Mouse (Mus musculus) erythroblast, embryonic 14.5 days (primary cell): ENCODE results near the gene Wnt6. TPM values are rescaled to one million over a fixed set of nuclear protein-coding genes. Genes with fewer than 3 reads are reported as not detected.

Experiments
- H3K27me3 ChIP-seq: 2 replicates; pipeline ENCODE4 v1.6.1; 2012; ENCODE audit warnings: inconsistent platforms; ENCODE audit not compliant: control insufficient read depth
- H3K36me3 ChIP-seq: 2 replicates; pipeline ENCODE4 v1.6.1; 2012; ENCODE audit warnings: mild to moderate bottlenecking, inconsistent platforms; ENCODE audit not compliant: control insufficient read depth
- H3K4me1 ChIP-seq: 2 replicates; pipeline ENCODE4 v1.6.1; 2012; ENCODE audit warnings: inconsistent platforms; ENCODE audit not compliant: control insufficient read depth
- H3K4me3 ChIP-seq: replicated peaks from 2 replicates; pipeline ENCODE3; 2012; ENCODE audit warnings: moderate library complexity, mild to moderate bottlenecking, inconsistent platforms
- H3K9me3 ChIP-seq: 2 replicates; pipeline ENCODE4 v1.6.1; 2012; ENCODE audit warnings: low read length, inconsistent platforms, mixed read lengths; ENCODE audit not compliant: control insufficient read depth
- GATA1 ChIP-seq: IDR thresholded peaks from 2 replicates; pipeline ENCODE4 v1.6.1; 2012; ENCODE audit warnings: low read length, inconsistent platforms, mixed read lengths
- TAL1 ChIP-seq: IDR thresholded peaks from 3 replicates; pipeline ENCODE4 v1.6.1; 2012; ENCODE audit warnings: low read length, inconsistent platforms, mixed read lengths
- polyA plus RNA-seq: library from polyadenylated mRNA; stranded (reverse); fragments of >175 nt; gene quantifications from 2 replicates; pipeline ENCODE4 v1.2.3, GENCODE M21; 2012

Gene Wnt6
- polyA plus RNA-seq, 1 experiment = not detected

GRCm38 (mm10) chr1:74749301-74749700 lies 22.4 kb upstream of the Wnt6 start:
- H3K36me3 ChIP-seq = no peaks in the 10 kb centered on the region
- peaks cover 10% of the 10 kb centered on the region for H3K27me3 ChIP-seq
- no peaks in the 10 kb centered on the region for H3K4me1 ChIP-seq
- TF ChIP-seq GATA1 = no peak
- no peak for TF ChIP-seq TAL1
- no peaks in the 10 kb centered on the region for H3K9me3 ChIP-seq
- no peak overlapping the region for H3K4me3 ChIP-seq

- H3K9me3 ChIP-seq = no peaks in the 10 kb centered on the region
- TF ChIP-seq GATA1 (no peak), TAL1 (no peak)
- H3K36me3 ChIP-seq = no peaks in the 10 kb centered on the region
- no peak overlapping the region for H3K4me3 ChIP-seq
- H3K27me3 ChIP-seq = peaks cover 10% of the 10 kb centered on the region
- no peaks in the 10 kb centered on the region for H3K4me1 ChIP-seq
Measured at GRCm38 (mm10) chr1:74750683-74751082, 21.0 kb upstream of the Wnt6 start.

- no peak overlapping the region for H3K4me3 ChIP-seq
- peaks cover 10% of the 10 kb centered on the region for H3K27me3 ChIP-seq
- no peaks in the 10 kb centered on the region for H3K36me3 ChIP-seq
- TF ChIP-seq GATA1 (no peak), TAL1 (no peak)
- no peaks in the 10 kb centered on the region for H3K4me1 ChIP-seq
- no peaks in the 10 kb centered on the region for H3K9me3 ChIP-seq
Measured at GRCm38 (mm10) chr1:74752150-74752549, 19.5 kb upstream of the Wnt6 start.

GRCm38 (mm10) chr1:74752833-74753232 lies 18.9 kb upstream of the Wnt6 start:
- Histone ChIP-seq H3K9me3 (no peaks in the 10 kb centered on the region), H3K4me1 (no peaks in the 10 kb centered on the region), H3K27me3 (peaks cover 10% of the 10 kb centered on the region), H3K4me3 (no peak overlapping the region), H3K36me3 (no peaks in the 10 kb centered on the region)
- TF ChIP-seq TAL1 = no peak
- TF ChIP-seq GATA1 = no peak

- H3K4me1 ChIP-seq = no peaks in the 10 kb centered on the region
- H3K27me3 ChIP-seq = peaks cover 9% of the 10 kb centered on the region
- TF ChIP-seq TAL1 = no peak
- no peak for TF ChIP-seq GATA1
- H3K36me3 ChIP-seq = no peaks in the 10 kb centered on the region
- no peaks in the 10 kb centered on the region for H3K9me3 ChIP-seq
- H3K4me3 ChIP-seq = no peak overlapping the region
Measured at GRCm38 (mm10) chr1:74753266-74753974, 18.3 kb upstream of the Wnt6 start.

GRCm38 (mm10) chr1:74754175-74754785 lies 17.4 kb upstream of the Wnt6 start:
- TF ChIP-seq TAL1 = no peak
- no peak for TF ChIP-seq GATA1
- H3K4me3 ChIP-seq = no peak overlapping the region
- no peaks in the 10 kb centered on the region for H3K36me3 ChIP-seq
- 0 out of 2 replicates have a peak, but pooled peaks cover under 1% of the 10 kb centered on the region for H3K27me3 ChIP-seq
- no peaks in the 10 kb centered on the region for H3K4me1 ChIP-seq
- no peaks in the 10 kb centered on the region for H3K9me3 ChIP-seq

- H3K36me3 ChIP-seq = no peaks in the 10 kb centered on the region
- no peaks in the 10 kb centered on the region for H3K9me3 ChIP-seq
- H3K4me1 ChIP-seq = no peaks in the 10 kb centered on the region
- no peak overlapping the region for H3K4me3 ChIP-seq
- H3K27me3 ChIP-seq = peaks cover 6% of the 10 kb centered on the region
- TF ChIP-seq TAL1 = no peak
- no peak for TF ChIP-seq GATA1
Measured at GRCm38 (mm10) chr1:74759773-74760172, 11.9 kb upstream of the Wnt6 start.

GRCm38 (mm10) chr1:74763081-74763480 lies 8.6 kb upstream of the Wnt6 start:
- no peak for TF ChIP-seq GATA1
- no peak for TF ChIP-seq TAL1
- Histone ChIP-seq H3K4me1 (no peaks in the 10 kb centered on the region), H3K4me3 (no peak overlapping the region), H3K27me3 (peaks cover 10% of the 10 kb centered on the region), H3K9me3 (no peaks in the 10 kb centered on the region), H3K36me3 (no peaks in the 10 kb centered on the region)

GRCm38 (mm10) chr1:74770727-74771466 lies 795 bp upstream of the Wnt6 start:
- Histone ChIP-seq H3K4me3 (no peak overlapping the region), H3K9me3 (peaks cover 4% of the 10 kb centered on the region; the same call in 1 of the 2 replicates), H3K36me3 (no peaks in the 10 kb centered on the region), H3K4me1 (no peaks in the 10 kb centered on the region), H3K27me3 (peaks cover 81% of the 10 kb centered on the region)
- TF ChIP-seq TAL1 (no peak), GATA1 (no peak)
